Mouse (Mus musculus) neural tube, embryonic 14.5 days (tissue): ENCODE results near the gene Nrip1. TPM values are rescaled to one million over a fixed set of nuclear protein-coding genes. Genes with fewer than 3 reads are reported as not detected.

Source experiments
- ATAC-seq: fragments of 200-750 bp; cut with Nextera tagmentation; 2 replicates; pipeline ENCODE4 v1.8.0; 2017; ENCODE audit warnings: low read depth, mild to moderate bottlenecking, moderate TSS enrichment, moderate library complexity
- H3K27ac ChIP-seq: fragments of 300-500 bp; sonication (generic); 2 replicates; pipeline ENCODE4 v1.5.1; 2014; ENCODE audit warnings: low read depth, mild to moderate bottlenecking, control low read depth, low read length, moderate library complexity, mixed read lengths
- H3K27me3 ChIP-seq: fragments of 300-500 bp; sonication (generic); 2 replicates; pipeline ENCODE4 v1.6.1; 2014; ENCODE audit warnings: low read length; ENCODE audit not compliant: control insufficient read depth, insufficient read depth
- H3K36me3 ChIP-seq: fragments of 300-500 bp; sonication (generic); 2 replicates; pipeline ENCODE4 v1.6.1; 2014; ENCODE audit warnings: low read length, mixed read lengths; ENCODE audit not compliant: control insufficient read depth, insufficient read depth
- H3K4me1 ChIP-seq: fragments of 300-500 bp; sonication (generic); 2 replicates; pipeline ENCODE4 v1.6.1; 2014; ENCODE audit warnings: low read length; ENCODE audit not compliant: control insufficient read depth, insufficient read depth
- H3K4me2 ChIP-seq: fragments of 300-500 bp; sonication (generic); 2 replicates; pipeline ENCODE4 v1.6.1; 2014; ENCODE audit warnings: mild to moderate bottlenecking, low read depth, low read length, control low read depth
- H3K4me3 ChIP-seq: fragments of 300-500 bp; sonication (generic); 2 replicates; pipeline ENCODE4 v1.5.1; 2014; ENCODE audit warnings: low read depth, low read length, control low read depth, mixed read lengths
- H3K9ac ChIP-seq: fragments of 300-500 bp; sonication (generic); replicated peaks from 2 replicates; pipeline ENCODE4 v1.6.1; 2014; ENCODE audit warnings: low read depth, mild to moderate bottlenecking, control low read depth, low read length, mixed read lengths
- H3K9me3 ChIP-seq: fragments of 300-500 bp; sonication (generic); 2 replicates; pipeline ENCODE4 v1.6.1; 2016; ENCODE audit warnings: low read length; ENCODE audit not compliant: control insufficient read depth
- WGBS: fragments of 180-500 bp; shearing (Covaris S2); extraction: QIAGEN DNeasy Blood & Tissue Kit; methylation state at CpG from one replicate; pipeline ENCODE4 v1.1.7; 2014; 5-methylcytosine and 5-hydroxymethylcytosine counted together
- polyA plus RNA-seq: library from polyadenylated mRNA; unstranded; fragments of >200 nt; fragmentation: Nextera tagmentation; extraction: Ambion mirVana; gene quantifications from 2 replicates; pipeline ENCODE4 v1.2.1, GENCODE M21; 2014

Gene Nrip1
- polyA plus RNA-seq, 1 experiment from 2014 or later = 36.1 TPM

DNA sequence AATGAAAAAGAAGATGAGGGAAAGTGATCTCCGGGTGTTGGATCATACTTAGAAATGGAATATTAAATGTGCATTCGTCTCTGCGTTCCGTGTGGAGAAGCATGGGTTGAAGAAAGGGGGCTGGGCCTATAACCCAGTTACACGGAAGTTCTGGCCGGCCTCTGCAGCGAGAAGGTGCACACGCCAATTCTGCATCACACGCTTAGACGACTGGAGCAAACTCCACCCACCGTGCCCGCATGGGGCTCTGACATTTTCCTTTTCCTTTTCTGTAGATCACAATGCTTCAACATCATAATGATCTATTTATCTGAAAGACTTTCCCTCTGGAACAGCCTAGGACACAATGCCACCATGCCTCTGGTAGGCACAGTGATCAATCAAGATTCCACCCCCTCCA lies 16.5 kb downstream of the Nrip1 start:
- Histone ChIP-seq H3K4me1 (no peaks in the 10 kb centered on the region), H3K4me2 (no peak overlapping the region), H3K27ac (no peak overlapping the region), H3K27me3 (no peaks in the 10 kb centered on the region), H3K36me3 (no peaks in the 10 kb centered on the region), H3K9ac (no peak overlapping the region), H3K9me3 (no peaks in the 10 kb centered on the region), H3K4me3 (no peak overlapping the region)
- 91% methylated on average over 12 of the region's 12 CpGs for WGBS
- ATAC-seq = no peak

DNA sequence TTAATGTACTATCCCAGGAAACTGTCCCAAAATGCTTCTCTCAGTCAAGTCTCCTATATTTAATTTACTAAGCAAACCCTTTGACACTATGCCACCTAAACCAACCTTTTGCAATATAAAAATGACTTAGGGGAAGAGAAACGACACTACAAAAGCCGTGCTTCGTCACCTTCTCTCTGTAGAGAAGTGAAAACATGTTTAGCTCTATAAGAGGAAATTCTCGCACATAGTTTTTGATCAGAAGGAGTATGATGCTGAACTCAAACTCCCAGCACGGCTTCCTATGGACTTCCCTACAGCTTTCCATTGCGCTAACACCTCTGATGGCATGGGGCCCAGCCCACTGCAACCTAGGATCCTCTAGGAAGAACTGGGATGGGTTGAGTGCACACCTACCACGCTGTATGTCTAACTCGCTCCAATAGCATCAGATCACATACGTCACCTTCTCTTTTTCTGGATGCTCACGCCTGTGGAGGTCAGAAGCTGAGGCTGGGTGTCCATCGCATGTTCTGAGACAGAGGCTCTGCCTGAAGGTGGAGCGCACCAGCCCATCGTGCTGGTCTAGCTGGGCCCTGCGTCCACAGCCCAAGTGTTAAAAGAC lies 17.6 kb downstream of the Nrip1 start:
- Histone ChIP-seq H3K4me3 (no peak overlapping the region), H3K36me3 (no peaks in the 10 kb centered on the region), H3K27ac (no peak overlapping the region), H3K4me1 (no peaks in the 10 kb centered on the region), H3K9me3 (no peaks in the 10 kb centered on the region), H3K27me3 (no peaks in the 10 kb centered on the region), H3K9ac (no peak overlapping the region), H3K4me2 (no peak overlapping the region)
- WGBS = 94% methylated on average over 14 of the region's 14 CpGs
- no peak for ATAC-seq

DNA sequence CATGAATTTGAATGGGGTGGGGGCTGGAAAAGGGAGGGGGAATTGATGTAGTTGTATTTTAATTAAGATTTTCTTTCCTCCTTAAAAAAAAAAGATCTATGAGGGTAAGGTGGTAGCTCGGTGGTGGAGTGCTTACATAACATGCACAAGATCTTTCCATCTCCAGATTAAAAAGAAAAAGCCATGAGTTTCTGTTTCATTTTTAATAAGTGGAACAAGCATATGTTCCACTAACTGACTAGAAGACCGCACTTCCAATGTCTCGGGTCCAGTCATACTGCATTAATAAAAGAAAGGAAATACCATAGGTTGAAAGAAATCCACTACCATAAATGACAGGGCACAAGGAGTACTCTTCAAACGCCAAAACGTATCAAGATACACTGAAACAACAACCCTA lies 18.4 kb downstream of the Nrip1 start:
- H3K27ac ChIP-seq = no peak overlapping the region
- no peaks in the 10 kb centered on the region for H3K36me3 ChIP-seq
- 86% methylated on average over 5 of the region's 5 CpGs for WGBS
- no peak for ATAC-seq
- no peak overlapping the region for H3K4me2 ChIP-seq
- H3K9me3 ChIP-seq = no peaks in the 10 kb centered on the region
- no peaks in the 10 kb centered on the region for H3K4me1 ChIP-seq
- H3K4me3 ChIP-seq = no peak overlapping the region
- no peak overlapping the region for H3K9ac ChIP-seq
- H3K27me3 ChIP-seq = no peaks in the 10 kb centered on the region

DNA sequence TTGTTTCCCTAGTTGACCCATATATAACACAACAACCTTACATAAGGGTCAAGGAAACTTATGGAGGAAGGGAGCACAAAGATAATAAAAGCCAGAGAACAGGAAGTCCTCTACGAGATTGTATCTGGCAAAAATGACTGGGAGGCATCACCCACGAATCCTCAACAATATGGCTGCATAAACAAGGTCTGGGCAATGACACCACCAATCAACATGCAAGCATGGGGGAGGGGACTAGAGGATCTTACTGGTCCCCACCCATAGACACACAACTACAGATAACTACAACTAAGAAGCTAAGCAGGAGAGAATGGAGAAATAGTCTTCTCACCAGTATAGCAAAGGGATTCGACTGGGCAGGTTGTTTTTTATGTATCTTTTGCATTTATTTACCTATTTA lies 18.8 kb downstream of the Nrip1 start:
- no peak for ATAC-seq
- Histone ChIP-seq H3K4me3 (no peak overlapping the region), H3K9ac (no peak overlapping the region), H3K27ac (no peak overlapping the region), H3K9me3 (no peaks in the 10 kb centered on the region), H3K4me2 (no peak overlapping the region), H3K36me3 (no peaks in the 10 kb centered on the region), H3K27me3 (no peaks in the 10 kb centered on the region), H3K4me1 (no peaks in the 10 kb centered on the region)
- WGBS = 77% methylated on average over 3 of the region's 3 CpGs

DNA sequence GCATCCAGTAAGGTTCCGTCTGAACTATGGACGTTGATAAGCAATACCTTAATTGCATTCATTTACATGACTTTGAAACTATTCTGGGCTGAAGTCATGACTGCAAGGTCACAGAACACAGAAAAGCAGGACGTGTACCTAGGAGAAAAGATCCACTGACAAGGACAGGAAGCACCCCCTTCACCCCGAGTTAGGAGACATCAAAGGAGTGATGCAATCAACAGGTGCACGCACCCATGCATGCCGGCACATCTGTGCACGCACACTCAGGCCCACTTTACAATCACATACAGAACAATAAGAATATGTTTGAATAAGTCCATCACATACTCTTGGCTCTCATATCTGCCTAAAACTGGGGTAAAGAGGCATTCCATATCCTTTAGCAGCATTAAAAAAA lies 19.3 kb downstream of the Nrip1 start:
- 87% methylated on average over 7 of the region's 7 CpGs for WGBS
- H3K27ac ChIP-seq = no peak overlapping the region
- no peak for ATAC-seq
- H3K9ac ChIP-seq = no peak overlapping the region
- no peak overlapping the region for H3K4me2 ChIP-seq
- no peaks in the 10 kb centered on the region for H3K9me3 ChIP-seq
- H3K4me1 ChIP-seq = no peaks in the 10 kb centered on the region
- H3K27me3 ChIP-seq = no peaks in the 10 kb centered on the region
- H3K36me3 ChIP-seq = no peaks in the 10 kb centered on the region
- H3K4me3 ChIP-seq = no peak overlapping the region

DNA sequence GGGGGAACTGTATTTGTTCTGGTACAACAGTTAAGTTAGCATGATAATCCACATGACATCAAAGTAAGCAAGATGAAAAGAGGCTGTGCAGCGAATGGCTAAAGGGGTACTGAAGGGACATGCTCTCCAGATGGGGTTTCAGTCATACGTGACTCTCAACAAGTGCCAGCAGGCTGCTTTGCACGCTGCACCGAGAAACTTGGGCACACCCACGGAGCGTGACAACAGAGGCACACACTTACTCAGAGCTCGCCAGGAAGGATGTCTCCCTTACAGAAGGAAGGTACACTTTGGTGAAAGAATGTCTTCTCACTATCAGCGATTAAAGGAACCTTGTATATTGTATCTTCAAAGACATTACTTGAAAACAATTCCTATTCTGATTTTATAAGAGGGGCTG lies 22.7 kb downstream of the Nrip1 start:
- H3K4me2 ChIP-seq = no peak overlapping the region
- H3K4me3 ChIP-seq = no peak overlapping the region
- ATAC-seq = no peak
- H3K27me3 ChIP-seq = no peaks in the 10 kb centered on the region
- 84% methylated on average over 8 of the region's 8 CpGs for WGBS
- no peaks in the 10 kb centered on the region for H3K36me3 ChIP-seq
- H3K9ac ChIP-seq = no peak overlapping the region
- H3K27ac ChIP-seq = no peak overlapping the region
- H3K4me1 ChIP-seq = no peaks in the 10 kb centered on the region
- no peaks in the 10 kb centered on the region for H3K9me3 ChIP-seq

DNA sequence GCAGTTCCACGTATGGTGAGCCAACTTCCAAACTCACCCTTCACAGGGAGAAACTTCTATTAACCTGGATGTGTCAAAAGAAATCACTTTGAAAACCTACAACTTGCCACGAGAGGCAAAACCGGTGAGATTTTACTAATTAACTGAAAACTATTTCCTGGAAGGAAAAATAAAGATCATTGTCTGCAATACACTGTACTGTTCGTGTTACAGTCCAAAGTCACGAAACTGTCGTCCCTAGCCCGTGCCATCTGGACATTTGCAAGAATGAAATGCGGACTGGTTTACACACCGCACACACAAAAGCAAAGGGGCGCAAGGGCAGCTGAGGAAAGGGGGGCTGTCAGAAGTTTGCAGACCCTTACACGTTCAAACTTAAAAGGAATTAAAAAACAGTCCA lies 24.6 kb downstream of the Nrip1 start:
- Histone ChIP-seq H3K27ac (no peak overlapping the region), H3K4me3 (no peak overlapping the region), H3K9me3 (no peaks in the 10 kb centered on the region), H3K4me2 (no peak overlapping the region), H3K27me3 (no peaks in the 10 kb centered on the region), H3K9ac (no peak overlapping the region), H3K4me1 (no peaks in the 10 kb centered on the region), H3K36me3 (no peaks in the 10 kb centered on the region)
- 79% methylated on average over 11 of the region's 11 CpGs for WGBS
- no peak for ATAC-seq

DNA sequence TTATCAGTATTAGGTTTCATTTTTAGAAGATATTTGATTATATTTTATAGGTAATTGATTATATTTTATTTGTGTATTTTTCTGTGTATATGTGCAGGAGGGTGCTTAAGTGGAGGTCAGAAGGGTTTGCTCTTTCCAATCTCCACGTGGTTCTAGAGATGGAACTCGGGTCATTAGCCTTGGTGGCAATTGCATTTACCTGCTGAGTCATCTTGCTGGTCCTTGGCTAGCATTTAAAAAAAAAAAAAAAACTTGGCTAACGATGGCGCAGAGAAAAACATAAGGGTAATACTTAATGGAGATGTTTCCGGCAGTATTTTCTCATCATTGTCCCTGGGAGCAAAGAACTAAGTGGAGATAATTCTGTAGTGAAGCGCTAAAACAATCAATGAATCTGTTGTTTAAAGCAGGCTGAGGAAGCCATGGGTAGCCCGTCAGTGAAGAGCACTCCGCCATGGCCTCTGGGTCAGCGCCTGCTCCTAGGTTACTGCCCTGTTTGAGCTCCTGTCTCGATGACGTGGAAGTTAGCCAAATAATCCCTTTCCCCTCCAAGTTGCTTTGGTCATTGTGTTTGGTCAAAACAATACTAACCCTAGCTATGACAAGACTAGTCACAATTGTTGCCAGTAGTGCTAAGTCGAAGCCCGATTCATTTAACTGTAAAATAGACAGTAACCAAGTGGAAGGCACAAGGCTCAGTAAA lies 25.8 kb downstream of the Nrip1 start:
- H3K9me3 ChIP-seq = no peaks in the 10 kb centered on the region
- H3K27me3 ChIP-seq = no peaks in the 10 kb centered on the region
- H3K9ac ChIP-seq = no peak overlapping the region
- no peak overlapping the region for H3K4me2 ChIP-seq
- no peaks in the 10 kb centered on the region for H3K4me1 ChIP-seq
- no peak overlapping the region for H3K27ac ChIP-seq
- H3K4me3 ChIP-seq = no peak overlapping the region
- no peaks in the 10 kb centered on the region for H3K36me3 ChIP-seq
- WGBS = 75% methylated on average over 13 of the region's 13 CpGs
- no peak for ATAC-seq

DNA sequence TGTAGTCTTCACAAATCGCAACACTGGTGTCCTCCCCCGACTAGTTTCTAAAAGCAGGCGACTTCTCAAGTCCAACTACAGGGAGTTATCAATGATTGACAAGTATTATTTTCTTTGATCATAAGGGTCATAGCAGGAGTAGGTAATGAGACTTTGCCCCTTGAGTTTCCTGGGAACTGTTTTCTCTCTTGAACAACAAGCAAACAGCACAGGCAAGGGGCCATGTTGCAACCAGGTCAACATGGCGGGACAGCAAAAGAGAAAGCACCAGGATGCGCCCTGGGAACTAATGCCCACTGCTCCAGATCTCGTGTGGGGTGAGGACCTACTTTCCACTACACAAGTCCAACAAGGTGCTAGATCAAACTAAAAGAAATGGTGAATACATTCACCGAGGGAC lies 27.3 kb downstream of the Nrip1 start:
- Histone ChIP-seq H3K27ac (no peak overlapping the region), H3K4me2 (no peak overlapping the region), H3K9ac (no peak overlapping the region), H3K4me1 (no peaks in the 10 kb centered on the region), H3K9me3 (no peaks in the 10 kb centered on the region), H3K36me3 (no peaks in the 10 kb centered on the region), H3K4me3 (no peak overlapping the region), H3K27me3 (no peaks in the 10 kb centered on the region)
- ATAC-seq = no peak
- WGBS = 96% methylated on average over 7 of the region's 7 CpGs
